Mouse (Mus musculus): ENCODE measurements around the gene Nwd2.

DNA sequence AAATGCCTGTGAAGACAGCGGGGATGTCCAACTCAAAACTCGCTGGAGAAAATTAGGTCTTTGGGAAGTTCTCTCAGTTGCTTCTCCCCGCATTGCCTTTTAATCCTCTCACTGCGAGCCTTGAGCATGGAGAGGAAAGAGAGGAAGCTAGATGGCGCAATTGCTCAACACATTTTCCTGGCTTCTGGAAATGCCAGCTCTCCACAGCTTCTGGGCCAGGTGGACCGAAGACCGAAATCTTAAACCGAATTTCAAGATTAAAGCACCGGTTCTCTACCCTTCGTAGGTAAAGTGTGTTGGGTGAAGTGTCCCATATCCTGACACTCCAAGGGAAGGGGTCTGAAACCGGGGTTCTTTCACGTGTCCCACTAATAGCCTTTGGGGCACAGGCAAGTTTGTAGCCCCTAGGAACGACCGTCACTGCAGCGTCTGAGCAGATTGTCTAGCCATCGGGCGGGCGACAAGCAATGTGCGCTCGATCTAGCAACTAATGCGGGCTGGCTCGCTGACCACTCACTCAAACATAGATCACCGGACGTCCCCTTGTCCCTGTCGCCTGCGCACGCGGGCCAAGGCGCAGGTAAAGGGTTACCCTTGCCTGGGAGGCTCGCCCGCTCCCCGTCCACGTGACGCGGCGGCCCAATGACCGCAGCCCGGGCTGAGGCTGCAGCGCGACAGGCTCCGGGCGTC is 163.1 kb downstream of the Nwd2 start, which contains the start of gene 0610040J01Rik:
- TF ChIP-seq GATA1 (IDR thresholded peaks at IDR 0.05; ENCODE audit: borderline replicate concordance, low read length) (no peak), FLI1 (IDR thresholded peaks at IDR 0.05; ENCODE audit: low read length) (no peak)

Measured in megakaryocyte, embryonic 14.5 days (primary cell).